Mouse (Mus musculus) mature B cell (primary cell): Measurements from ENCODE around the gene Ccdc170.
"Not testable (repeated sequence)": the region's sequence is repeated elsewhere in the genome, so short reads cannot be mapped to it uniquely, and the experiment has no call there.

ENCODE experiments used
- in situ Hi-C: fragments of 300-500 bp; cut with MboI; formaldehyde crosslinking; loops from 2 replicates; pipeline ENCODE4 v1.14.3; 2019

Gene Ccdc170

DNA sequence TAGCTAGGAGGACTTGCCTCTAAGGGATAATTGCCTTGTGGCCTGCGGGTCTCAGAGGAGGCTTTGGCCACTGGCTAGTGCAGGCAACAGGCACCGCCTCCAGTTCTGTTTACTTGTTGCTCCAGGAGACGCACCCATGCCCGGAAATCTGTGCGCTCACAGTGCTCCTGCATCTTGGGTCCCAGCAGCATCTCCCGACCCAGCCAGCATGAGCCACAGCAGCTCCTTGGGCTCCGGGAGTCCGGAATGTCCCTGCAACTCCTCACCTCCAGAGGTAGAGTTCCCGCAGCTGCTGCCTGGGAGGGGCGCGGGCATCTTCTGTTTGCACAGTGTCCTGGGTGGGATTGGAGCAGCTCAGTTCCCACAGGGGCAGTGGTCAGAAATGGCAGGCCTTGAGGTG, at the start of gene Ccdc170:
Ccdc170 (plus strand) TSS at position 148 of the 400 bp plus-strand sequence.
- in situ Hi-C loops, result no loop called here

DNA sequence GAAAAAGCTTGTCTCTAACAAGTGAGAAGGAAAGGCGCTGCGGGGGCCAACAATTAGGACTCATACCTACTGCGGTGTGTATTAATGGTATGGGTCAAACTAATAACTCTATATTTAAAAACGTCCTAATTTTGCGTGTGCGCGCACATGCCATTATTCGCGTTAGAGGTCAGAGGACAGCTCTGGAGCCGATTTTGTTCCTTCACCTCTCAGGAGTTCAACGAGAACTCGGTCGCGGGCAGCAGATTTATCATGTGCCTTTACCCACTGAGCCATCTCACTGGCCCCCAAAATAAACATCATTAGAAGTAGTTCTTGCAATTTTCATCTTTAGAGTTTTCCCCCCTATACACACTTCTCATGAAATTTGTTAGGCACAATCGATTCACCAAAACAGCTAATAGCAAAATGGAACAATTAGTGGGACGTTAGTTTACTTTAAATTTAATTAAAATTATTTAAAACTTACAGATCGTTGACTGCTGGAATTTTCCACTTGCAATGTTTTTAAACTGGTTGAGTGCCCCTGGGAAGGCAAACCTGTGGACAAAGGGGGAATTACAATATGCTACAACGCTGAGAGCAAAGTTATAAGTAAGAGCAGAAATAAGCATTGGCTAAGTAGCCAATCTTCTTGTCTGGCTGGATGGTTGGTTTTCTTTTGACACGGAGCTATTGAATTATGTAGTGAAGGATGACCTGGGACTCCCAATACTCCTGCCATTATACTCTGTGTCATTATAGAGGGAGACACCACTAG, 49.1 kb upstream of the Ccdc170 start:
- in situ Hi-C loops, result no loop called here

DNA sequence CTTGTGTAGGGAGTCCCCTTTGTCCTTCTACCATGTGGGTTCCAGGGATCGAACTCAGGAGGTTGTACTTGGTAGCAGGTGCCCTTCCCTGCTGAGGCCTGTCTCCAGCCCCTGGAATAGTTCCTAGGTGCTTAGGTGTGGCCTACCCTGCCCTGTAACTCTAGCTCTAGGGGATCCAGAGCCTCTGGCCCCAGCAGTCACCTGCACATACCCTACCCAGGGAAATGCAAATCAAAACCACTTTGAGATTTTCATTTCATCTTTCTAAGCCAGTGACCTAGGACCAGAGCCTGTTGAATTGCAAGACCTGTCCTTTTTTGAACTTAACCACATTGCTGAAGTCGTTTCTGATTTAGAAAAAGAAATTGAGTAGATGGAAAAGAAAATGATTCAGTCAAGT, 48.4 kb upstream of the Ccdc170 start:
- in situ Hi-C loops, result not testable (repeated sequence)

DNA sequence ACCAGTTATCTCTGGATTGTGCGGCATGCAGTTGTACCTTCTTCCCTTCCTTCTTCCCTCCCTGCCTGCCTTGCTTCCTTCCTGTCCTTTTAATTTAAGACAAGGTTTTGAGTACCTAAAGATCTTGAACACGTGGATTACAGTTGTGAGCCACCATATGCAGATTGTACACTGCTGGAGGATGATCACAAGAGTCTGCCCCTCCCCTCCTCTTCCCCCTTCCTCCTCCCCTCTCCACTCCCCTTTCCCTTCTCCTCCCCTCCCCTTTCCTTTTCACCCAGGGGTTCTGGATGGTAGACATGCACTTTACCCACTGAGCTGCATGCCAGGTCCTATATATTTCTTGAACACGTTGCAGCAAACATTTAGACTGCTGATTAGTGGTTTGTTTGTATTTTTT, 46.9 kb upstream of the Ccdc170 start:
- in situ Hi-C loops, result no loop called here

DNA sequence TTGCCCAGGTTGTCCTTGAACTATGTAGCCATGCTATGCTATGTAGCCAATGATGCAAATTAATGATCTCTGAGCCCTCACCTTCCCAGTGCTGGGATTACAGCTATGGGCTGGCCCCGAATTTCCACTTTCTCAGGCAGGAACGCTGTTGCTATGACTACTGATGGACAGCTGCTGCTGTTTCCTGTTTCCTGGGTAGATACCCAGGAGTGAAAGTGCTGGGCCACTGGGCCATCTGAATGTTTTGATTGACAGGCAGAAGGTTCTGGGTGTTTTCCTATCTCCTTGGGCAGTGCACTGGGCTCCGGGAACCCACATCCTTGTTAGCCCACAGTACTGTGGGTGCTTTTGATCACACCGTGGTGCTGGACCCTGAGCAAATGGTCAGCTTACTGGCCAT, 25.9 kb upstream of the Ccdc170 start:
- in situ Hi-C loops, result no loop called here

DNA sequence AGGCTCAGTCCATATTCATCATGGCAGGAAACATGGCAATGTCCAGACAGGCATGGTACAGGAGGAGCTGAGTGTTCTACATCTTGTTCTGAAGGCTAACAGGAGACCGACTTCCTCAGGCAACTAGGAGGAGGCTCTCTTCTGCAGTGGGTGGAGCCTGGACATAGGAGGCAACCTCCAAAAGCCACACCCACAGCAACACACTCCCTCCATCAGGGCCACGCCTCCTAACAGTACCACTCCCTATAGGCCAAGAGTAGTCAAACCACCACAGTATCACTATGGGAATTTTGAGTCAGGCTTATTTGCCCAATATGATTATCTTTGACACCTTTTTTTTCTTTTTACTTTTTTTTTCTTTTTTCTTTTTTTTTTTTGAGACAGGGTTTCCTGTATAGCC, 22.1 kb upstream of the Ccdc170 start:
- in situ Hi-C loops, result no loop called here

DNA sequence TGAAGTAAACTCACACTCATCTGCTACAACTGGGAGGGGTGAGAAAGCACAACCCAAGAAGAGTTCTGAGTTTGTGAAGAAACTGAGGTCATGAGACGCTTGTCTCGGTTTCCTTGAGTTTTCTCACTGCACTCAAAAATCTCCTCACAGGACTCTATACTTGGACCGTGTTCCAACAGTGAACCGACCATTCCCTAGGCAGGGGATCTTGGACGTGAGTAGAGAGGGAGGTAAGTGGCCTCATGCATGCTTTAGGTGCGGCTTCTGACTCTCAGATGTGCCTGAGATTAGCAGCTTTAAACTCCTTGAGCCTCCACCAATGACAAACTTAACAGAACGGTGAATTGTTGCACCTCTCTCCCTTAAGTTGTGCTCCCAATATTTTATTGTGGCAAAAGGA, 16.5 kb upstream of the Ccdc170 start:
- in situ Hi-C loops, result no loop called here

DNA sequence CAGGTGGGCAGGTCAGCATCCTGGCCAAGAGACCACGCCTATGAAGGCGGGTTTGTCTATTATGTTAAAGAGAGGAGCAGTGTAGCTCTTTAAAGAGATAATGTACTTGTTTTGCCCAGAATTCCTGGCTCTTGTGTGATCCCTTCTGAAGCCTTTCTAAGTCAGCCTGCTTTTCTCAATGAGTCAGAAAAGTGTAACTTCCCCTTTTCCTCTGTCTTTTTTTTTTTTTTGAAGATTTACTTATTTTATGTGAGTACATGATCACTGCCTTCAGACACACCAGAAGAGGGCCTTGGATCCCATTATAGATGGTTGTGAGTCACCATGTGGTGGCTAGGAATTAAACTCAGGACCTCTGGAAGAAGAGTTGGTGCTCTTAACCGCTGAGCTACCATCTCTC, 12.9 kb upstream of the Ccdc170 start:
- in situ Hi-C loops, result no loop called here

DNA sequence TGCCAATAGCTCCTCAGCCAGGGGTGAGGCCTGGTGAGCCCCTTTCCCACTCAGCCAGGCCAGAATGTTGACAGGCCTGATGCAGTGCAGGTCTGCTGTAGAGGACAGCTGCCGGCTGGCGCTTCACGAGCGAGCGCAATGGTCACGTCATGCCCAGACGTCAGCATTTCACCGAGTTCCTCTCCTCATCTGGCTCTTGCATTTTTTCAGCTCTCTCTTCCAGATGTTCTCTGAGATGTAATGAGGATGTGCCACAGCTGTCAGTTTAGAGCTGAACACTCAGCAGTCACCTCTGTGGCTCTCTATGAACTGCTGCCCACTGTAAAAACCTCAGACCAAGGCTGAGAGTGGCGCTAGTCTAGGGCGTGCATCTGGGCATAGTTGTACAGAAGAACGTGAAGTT, 8.7 kb upstream of the Ccdc170 start:
- in situ Hi-C loops, result no loop called here

DNA sequence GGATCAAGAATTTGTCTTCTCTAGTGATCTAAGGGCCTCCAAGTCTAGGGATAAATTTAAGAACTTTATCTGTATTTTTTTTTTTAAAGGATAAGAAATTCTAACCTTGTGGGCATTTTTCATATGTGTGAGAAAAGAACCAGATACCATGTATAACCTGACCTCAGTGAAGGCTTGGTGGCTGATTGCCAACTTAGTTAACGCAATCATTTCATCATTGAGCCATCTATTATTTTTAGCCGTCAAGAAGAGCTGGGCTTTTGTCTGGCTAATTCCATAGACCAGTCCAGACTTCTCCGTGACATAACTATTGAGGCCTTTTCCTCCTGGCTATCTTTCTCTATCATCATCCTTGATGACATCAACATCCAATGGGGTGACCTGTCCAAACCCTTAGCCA, 6.9 kb upstream of the Ccdc170 start:
- in situ Hi-C loops, result no loop called here

DNA sequence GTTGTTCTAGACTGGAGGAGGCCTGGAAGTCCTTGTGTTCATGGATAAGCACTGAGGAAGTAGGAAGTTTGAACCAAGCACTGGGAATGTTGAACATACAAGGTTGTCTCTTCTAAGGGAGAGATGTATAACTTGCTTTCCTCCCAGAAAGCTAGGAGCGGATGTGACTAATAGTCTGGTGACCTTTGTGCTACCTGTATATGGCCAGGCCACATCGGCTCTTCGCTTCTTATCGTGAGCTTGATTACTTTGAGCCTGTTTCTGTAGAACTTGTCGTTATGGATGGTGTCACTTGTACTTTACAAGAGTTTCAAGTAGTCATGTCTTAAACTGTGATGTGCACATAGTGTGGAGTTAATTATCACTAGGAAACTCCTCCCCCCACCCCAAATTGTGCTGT, 5.7 kb upstream of the Ccdc170 start:
- in situ Hi-C loops, result no loop called here

DNA sequence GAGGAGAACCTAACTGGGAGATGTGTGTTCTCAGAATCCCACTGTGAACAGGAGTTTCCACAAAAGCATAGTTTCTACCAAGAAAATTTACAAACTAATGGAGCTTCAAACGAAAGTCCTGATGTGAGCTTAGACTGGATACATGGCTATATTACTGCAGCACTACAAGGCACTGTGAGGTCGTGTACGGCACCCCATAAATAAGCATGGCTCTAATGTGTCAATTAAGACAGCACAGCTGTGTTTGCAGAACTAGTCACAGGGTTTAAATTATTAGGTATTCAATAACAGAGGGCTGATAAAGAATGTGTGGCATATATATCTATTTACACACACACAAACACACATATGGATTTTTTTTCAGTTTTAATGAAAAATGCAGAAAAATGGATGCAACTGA, 1.4 kb upstream of the Ccdc170 start:
- in situ Hi-C loops, result no loop called here

DNA sequence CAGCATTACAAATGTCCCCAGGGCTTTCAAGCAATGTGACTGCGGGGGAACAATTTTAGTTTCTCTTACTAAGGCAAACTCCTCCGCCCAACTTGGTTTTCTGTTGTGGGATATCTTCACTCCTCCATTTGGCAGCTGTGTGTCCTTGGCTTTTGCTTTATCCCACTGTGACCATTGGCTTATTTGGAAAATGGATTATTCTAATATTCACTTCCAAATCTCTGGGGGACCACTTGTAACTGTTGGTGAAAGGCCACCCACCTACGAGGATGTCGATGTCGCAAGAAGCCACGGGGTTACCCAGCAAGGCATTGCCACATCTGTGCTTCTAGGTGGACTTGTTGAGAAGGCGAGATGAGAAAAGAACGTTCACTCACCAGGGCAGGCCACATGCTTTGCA, 607 bp upstream of the Ccdc170 start:
- in situ Hi-C loops, result no loop called here

DNA sequence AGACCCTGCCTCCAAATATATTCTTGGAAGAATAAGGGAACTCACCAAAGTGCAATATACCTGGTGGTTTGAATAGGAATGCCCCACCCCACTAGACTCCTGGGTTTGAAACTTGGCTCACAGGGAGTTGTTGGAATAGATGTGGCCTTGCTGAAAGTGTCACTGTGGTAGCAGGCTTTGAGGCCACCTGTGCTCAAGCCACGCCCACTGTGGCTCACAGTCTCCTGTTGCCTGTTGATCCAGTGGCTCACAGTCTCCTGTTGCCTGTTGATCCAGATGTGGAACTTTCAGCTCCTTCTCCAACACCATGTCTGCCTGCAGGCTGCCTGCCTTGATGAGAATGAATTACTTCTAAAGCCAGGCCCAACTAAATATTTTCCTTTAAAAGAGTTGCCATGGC, 1.5 kb downstream of the Ccdc170 start:
- in situ Hi-C loops, result no loop called here

DNA sequence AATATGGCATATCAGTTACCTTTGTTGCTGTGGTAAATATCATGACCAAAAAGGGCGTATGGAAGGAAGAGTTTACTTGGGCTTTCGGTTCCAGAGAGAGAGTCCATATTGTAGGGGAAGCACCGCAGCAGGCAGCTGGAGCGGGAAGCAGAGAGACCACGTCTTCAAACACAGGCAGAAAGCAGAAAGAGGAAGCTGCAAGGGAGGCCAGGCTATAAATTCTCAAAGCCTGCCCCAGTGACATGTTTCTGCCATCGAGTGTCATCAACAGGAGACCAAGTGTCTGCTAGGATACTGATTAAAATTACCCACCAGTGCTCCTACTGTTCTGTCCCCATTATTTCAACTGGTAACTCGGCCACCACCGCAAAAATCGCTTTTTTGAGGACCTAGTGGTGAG, 2.7 kb downstream of the Ccdc170 start:
- in situ Hi-C loops, result no loop called here

DNA sequence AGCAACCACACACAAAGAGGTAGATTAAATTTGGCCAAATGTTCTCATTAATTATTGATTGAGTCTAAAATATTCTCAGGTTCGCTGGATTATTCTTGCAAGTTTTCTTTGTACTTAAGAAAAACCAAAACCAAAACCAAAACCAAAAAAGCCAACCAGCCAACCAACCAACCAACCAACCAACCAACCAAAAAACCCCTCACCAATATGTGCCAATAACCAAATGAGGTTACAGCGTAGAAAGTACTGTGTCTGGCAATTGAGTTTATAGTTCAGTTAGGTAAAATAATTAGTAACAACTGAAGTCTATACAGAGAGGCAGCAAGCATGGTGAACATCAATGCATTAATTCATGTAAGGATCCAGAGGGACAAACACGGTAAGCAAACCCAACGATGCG, 7.6 kb downstream of the Ccdc170 start:
- in situ Hi-C loops, result no loop called here

DNA sequence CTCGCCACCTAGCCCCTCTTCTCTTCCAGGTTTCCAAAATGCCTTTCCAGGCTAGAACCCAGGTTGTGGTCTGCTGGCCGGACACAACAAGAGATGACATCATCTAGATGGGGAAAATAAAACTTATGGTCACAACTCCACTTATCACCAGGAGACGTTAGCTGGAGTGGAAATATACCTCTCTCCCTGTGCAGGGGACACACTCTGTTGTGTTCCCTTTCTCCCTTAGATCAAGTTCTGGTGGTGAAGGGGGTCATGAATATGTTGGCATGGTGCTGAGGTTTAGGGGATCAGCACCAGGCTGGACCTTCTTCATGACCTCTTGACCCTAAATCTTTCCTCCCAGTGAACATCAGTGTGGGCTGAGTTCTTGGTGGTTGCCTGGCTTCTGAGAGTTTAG, 9.0 kb downstream of the Ccdc170 start:
- in situ Hi-C loops, result no loop called here

DNA sequence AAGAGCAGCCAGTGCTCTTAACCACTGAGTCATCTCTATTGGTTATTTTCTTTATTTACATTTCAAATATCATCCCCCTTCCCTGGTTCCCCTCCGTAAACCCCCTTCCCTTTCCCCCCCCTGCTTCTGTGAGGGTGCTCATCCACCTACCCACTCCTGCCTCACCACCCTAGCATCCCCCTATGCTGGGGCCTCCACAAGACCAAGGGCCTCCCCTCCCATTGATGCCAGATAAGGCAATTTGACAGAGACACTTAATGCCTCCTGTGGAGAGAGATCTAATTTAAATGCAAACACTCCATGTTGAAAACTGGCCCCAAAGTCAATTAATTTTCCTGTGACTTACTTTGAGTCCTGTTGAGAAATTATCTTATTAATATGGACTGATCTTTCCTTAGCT, 9.7 kb downstream of the Ccdc170 start:
- in situ Hi-C loops, result no loop called here

DNA sequence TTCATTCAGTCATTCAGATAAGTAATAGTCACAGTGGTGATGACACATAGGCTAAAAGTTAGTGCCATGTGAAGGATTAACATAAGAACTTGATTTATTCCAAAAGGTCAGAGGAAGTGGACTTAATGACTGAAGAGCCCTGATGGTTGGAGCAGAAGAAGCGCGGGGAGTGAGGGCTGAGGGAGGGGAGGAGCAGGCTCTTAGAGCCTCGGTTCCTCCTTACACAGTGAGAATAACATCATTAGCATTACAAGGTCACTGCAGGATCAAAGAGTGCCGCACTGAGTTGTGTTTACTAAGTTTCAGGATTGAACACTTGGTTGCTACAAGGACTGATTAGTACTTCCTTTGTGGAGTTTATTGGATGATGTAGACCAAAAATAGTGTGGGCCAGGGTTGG, 10.6 kb downstream of the Ccdc170 start:
- in situ Hi-C loops, result no loop called here

DNA sequence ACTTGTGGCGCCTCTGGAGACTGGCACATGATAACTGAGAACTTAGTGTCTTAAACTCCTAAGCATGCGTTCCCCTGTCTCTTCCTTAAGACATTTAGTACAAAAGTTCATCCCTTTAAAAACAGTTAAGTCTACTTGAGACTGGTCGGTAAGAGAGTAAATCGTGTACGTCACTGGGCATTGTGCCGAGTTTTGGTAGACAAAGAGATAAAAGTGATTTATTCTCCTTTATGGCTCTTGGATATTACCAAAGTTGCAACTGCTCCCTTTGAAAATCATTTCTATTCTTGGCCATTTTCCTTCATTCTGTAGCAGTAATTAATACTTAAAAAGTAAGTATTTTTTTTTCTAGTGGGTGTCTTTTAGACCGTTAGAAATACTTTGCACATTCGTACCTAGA, 20.9 kb downstream of the Ccdc170 start:
- in situ Hi-C loops, result no loop called here

DNA sequence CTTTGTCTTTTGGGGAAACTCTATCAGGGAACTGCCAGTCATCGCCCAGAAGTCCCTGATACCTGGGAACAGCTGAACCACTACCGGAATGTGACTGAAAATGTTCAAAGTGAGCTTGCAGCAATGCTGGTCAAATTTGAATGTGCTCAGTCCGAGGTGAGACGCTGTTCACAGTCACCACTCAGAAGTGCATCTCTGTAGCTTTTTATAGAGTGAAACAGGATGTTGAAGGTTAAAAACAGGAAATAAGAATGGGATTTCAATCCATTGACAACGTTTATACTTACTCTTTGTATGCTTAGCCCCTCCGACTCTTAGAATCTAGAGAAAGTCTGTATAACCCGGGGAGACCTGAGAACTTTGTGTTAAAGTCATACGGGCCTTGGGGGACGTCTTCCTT, 30.4 kb downstream of the Ccdc170 start:
- in situ Hi-C loops, result no loop called here

DNA sequence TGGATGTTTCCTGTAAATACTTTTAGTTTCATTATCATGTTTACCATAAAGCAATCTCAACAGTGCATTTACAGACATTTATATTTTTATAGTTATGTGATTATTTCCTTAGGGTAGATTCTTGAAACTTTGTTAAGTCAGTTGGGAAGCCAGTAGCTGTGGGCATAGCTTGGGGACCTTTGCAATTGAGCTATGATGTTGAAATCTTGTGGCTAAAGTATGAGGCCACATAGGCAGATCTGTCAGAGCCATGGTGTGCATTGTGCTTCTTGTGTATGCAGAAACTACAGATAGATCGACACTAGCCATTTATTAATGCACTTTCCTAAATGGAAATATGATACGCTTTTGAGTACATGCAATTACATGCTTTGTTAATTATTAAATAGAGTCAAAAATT, 35.3 kb downstream of the Ccdc170 start:
- in situ Hi-C loops, result no loop called here

DNA sequence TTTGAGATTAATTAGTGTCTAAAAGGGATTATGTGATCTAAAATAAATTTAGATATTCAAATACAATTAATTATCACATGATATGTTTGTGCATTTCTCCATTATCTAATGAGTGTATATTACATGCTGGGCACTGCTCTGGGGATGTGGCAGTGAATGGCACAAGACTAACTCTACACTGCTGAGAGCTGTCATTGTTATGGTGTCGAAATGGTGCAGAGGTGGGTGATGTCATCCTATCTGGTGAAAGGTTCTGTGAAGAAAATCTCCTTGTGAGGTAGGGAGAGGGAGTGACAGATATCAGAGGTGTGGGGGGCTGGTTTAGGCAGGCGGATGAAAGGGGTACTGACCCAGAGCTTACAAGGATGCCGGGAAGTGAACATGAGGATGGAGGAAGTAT, 37.3 kb downstream of the Ccdc170 start:
- in situ Hi-C loops, result no loop called here

DNA sequence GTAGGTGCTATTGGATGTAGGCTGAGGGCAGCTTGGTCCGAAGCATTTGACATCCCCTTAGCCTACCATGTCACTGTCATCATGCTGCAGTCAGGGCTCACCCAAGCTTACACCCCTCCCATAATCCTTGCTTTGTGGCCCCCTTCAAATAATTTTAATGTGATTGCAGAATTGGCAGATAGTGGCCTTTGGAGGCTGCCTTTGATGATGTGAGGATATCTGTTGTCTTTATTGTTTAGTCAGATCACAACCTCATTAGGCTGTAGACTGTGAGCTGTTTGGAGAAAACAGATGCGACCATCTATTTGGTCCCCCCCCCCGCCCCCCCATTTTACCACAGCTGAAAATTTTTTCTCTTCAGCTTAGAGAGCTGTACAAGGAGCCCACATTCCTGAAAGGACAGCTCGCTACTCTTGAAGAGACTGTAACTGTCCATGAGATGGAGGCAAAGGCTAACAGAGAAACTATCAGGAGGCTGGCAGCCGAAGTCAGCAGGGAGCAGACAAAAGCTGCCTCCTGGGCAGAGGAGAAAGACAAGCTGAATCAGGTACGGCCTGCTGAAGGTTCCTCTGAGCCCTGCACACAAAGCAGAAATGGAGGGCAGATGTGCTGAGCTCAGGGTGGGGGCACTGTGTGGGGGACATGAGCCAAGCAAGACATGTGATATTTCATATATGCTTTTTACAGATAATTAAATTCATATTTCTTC, 38.2 kb downstream of the Ccdc170 start:
- in situ Hi-C loops, result no loop called here
